Mouse (Mus musculus) embryonic stem cell, embryonic (primary cell): ENCODE data around the gene Hoxa3.

Experiments
- CTCF ChIA-PET, 4 experiments: fragments of 300-600 bp in 2 of 4; fragments of 350-600 bp in 2 of 4; sonication (Branson Sonifier 250); formaldehyde crosslinking; loops; one replicate each; lab custom pipeline; 2022; ENCODE audit warnings: inconsistent platforms in 2 of 4; lab: Charles Lee
- POLR2A ChIA-PET, 4 experiments: fragments of 300-600 bp in 2 of 4; fragments of 350-600 bp in 2 of 4; sonication (Branson Sonifier 250); formaldehyde crosslinking; loops; one replicate each; lab custom pipeline; 2022; ENCODE audit warnings: antibody characterized with exemption in 4 of 4, inconsistent platforms in 1 of 4; lab: Charles Lee

Gene Hoxa3

DNA sequence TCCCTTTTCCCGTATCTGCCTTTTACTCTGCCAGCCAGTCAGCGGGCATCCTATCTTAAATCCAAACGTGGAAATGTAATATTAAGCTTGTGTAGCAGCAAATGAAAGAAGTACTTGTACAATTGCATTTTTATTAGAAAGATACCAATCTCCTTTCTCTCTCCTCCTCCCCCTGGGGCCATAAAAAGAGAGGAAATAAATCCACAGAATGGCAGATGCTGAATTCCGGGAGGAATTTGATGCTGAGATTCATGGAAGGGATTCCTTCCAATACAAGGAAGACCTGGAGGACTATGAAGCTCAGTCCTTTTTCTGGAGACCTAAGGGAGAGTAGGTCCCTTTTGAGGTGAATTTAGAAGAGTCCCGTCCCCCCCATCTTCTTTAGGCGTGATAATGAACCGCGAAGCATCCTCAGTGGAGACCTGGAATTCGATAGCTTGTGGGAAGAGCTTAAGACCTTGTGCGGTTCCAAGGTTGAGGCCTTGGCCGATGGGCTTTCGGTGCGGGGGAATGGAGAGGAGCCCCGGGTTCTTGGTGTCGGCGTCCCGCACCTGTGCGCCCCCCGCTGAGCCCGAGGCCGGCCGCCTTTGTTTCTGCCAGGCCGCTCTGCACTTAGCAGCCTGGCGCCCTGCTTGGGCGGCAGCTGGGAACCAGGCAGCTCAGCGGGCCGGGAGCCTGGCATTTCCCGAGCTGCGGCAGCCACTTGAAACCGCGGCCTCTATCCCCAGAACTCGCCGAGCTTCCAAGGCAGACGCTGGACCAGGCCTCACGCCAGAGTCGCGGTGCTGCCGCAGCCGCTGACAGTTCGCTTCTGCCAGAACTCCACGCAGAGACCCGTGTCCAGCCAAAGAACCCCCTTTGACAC, 44.7 kb downstream of the Hoxa3 start:
- ChIA-PET POLR2A (interaction anchor here in 2 of 4 experiments (0.9 to 1.9 kb wide), 7 partner anchors 9 to 726 kb away, joined by 3 to 7 read pairs (median 5); partner anchors contain the start of genes 5730596B20Rik (in 1 of the 2) and Hoxa1 (in 1 of the 2)), CTCF (interaction anchor here in 2 of 4 experiments (0.6 to 1.8 kb wide), 4 partner anchors 43 to 72 kb away, joined by 3 to 8 read pairs (median 3); partner anchors contain the start of gene Hoxa10 (in 2 of the 2))

DNA sequence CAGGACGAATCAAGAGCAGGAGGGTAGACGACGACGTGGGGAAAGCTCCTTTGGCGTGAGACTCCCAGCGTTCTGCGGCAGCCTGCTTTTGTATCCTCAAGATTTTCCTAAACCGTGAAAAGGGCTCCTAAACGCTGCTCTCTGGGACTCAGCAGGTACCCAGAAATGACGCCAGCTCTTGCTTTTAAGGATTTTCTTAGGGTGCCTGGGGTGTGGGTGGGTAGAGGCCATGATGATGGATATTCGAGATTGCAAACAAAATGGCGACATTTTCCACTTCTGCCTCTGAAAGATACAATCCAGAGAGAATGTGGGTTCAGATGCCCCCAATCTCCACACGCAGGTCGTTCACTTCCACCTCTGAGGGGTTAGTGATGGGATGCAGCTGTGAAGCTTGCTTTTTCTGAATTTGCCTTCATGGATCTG, 45.4 kb downstream of the Hoxa3 start:
- ChIA-PET POLR2A (interaction anchor here in 3 of 4 experiments (1.0 to 1.9 kb wide), 8 partner anchors 9 to 725 kb away, joined by 3 to 7 read pairs (median 4); partner anchors contain the start of genes 5730596B20Rik (in 1 of the 3), Hoxa1 (in 1 of the 3) and Hoxa7 (in 1 of the 3)), CTCF (interaction anchor here in 3 of 4 experiments (0.6 to 1.8 kb wide), 4 partner anchors 44 to 73 kb away, joined by 3 to 8 read pairs (median 6); partner anchors contain the start of gene Hoxa10 (in 2 of the 3))

DNA sequence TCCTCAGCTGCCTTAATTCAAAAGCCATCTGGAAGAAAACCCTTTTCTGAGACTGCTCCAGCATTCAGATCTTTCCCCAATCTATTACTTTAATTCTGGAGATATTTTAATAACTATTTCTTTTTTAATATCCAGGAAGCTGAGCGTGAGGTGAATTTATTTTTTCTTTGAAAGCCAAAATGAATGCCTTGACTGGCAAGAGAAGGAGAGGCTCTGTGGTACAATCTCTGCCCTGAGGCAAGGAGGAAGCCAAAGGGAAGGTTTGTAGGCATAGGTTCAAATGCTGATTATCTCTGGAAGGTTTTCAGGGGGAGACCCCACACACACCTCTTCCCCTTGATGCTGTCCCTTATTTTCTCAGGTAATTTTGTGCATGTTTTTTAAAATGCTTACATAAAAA, 46.0 kb downstream of the Hoxa3 start:
- CTCF ChIA-PET = interaction anchor here in 3 of 4 experiments (0.6 to 1.8 kb wide), 4 partner anchors 12 to 55 kb away, joined by 3 to 8 read pairs (median 6); no protein-coding TSS in a partner anchor
- POLR2A ChIA-PET = interaction anchor here in 2 of 4 experiments (0.8 to 1.9 kb wide), 6 partner anchors 8 to 54 kb away, joined by 3 to 6 read pairs (median 6); partner anchors contain the start of genes 5730596B20Rik (in 1 of the 2) and Hoxa7 (in 1 of the 2)

DNA sequence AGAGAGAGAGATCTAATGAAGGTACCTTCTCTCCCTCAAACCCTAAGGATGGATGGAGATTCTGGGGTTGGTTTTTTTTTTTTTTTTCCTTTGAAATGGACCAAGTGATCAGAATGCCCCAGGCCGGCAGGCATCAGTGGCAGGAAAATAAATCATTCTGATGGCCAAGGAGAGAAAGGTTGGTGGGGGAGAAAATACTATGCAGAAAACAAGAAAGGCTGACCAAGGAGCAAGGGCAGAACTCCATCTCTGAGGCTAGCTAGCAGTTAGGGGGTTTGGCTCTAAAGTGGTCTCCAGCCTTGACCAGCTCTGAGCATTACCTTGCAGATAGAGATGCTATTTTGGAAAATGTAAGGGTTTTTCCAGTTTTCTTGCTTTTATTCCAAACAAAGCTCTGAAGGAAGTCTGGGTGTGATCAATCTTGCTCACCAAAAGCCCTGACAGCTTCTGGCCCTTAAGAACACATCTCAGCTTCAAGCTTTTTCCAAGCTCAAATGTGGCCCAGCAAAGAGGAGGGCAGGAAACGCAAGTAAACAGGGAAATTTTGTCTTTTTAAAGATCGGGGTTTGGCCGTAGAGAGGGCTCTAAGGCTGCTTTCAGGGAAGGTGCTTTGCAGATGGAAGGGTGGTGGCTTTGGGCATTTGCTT, 46.6 kb downstream of the Hoxa3 start:
- CTCF ChIA-PET = interaction anchor here in 2 of 4 experiments (0.7 kb wide), 2 partner anchors 11 to 57 kb away, joined by 5 to 9 read pairs; no protein-coding TSS in a partner anchor
- POLR2A ChIA-PET = interaction anchor here in 2 of 4 experiments (0.8 to 1.5 kb wide), 4 partner anchors 8 to 55 kb away, joined by 3 to 6 read pairs (median 4); partner anchors contain the start of gene Hoxa7 (in 1 of the 2)

DNA sequence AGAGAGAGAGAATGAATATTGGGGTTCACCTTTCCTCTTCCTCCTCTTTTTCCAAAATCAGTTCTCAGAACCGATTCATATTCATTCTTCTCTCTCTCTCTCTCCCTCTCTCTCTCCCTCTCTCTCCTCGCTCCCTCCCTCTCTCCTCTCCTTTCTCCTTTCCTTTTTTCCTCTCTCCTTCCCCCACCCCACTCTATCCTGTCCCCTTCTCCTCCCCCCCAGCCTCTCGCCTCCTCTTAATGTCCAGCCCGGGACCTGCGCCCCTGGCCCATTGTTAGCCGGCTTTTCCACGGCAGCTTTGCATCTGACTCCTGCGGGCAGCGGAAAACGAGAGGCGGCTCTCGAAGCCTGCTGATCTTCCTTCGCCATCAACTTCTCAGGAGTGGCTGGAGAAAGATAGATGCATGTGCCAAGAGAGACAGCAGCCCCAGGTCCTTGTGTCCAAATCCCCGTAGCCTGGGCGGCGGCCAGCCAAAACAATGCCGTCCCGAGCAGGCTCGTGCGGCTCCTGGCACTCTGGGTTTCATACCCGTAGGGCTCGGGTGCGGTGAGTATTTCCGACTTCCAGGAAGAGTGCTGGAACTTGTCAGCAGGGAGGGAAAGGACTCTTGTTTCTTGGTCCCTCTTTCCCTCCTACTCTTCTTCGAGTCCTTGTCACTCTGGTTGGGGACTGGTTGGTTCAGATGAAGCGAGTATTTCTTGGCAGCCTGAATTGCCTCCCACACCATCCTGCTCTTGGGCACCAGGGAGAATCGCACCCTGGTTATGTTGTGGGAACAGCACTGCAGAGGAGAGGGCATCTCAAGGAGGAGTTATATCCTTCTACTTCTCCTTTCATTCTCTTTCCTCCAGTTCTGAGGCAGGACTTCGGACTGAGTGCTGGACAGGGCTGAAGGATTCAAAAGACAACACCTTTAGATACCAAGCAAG, 47.4 kb downstream of the Hoxa3 start:
- CTCF ChIA-PET = no interaction called here
- POLR2A ChIA-PET = no interaction called here

DNA sequence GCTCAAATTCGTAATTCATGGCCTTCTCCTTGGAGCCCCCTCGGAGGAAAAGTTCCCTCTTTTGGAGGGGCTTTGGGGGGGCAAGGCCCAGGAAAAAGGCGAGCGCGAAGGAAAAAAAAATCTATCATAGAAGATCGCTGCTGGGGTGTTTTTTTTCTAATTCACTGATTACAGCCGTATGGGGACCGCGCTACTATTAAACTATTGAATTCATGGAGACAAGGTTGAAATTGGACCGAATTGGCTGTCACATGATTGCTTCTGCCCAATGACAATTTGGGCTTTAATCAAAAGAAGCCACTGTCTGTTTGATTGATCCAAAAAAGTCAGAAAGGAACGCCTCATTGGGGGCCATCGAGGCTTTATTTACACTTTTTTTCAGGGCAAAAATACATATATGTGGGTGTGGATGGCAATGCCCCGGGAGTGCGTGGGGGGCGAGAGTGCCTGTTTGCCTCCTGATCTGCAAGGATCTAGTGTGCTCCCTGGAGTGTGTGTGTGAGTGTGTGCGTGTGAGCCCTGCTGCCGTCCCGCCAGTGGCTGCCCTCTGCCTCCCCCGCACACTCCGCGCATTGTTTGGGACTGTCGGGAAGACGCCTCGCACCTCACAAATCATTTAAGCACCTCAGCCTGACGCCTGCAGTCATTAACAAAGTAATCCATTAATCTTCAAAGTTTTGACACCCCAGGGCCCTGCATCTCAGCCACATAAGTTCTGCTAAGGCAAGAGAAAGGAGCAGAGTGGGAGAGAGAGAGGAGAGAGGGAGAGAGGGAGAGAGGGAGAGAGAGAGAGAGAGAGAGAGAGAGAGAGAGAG, 48.3 kb downstream of the Hoxa3 start, which contains the start of gene Hoxa2:
TSS of gene Hoxa2 (minus strand) at position 206 of the 815 bp plus-strand sequence.
- CTCF ChIA-PET = no interaction called here
- POLR2A ChIA-PET = interaction anchor here in 1 of 4 experiments (2.6 kb wide), 1 partner anchor 7 kb away, joined by 10 read pairs; no protein-coding TSS in a partner anchor

DNA sequence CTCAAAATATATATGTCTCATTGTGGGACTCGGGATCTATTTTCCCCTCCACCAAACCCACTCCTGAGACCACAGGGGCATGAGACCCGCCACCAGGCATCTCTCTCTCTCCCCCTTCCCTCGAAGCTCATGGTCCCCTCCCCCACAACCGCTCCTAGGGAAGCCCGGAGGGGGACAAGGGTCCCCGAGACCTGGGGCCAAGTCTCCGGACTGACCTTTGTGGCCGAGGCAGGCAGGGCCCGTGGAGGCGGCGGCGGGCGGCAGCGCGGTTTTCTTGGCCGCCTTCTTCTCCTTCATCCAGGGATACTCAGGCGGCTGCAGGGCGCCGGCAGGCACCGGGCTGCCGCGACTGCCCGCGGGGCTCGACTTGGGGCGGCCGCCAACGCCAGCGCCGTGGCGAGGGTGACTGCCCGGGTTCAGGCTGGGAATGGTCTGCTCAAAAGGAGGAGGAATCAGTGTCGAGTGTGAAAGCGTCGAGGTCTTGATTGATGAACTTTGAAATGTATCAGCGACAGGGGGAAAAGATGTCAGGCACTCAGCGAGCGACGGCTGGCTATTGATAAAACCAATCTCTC, 49.0 kb downstream of the Hoxa3 start:
- POLR2A ChIA-PET = interaction anchor here in 2 of 4 experiments (1.1 to 8.0 kb wide), 3 partner anchors 8 to 15 kb away, joined by 3 to 75 read pairs (median 10); partner anchors contain the start of gene 5730596B20Rik (in 1 of the 2)
- CTCF ChIA-PET = interaction anchor here in 2 of 4 experiments (0.7 to 1.1 kb wide), 3 partner anchors 42 to 107 kb away, joined by 3 to 4 read pairs (median 3); no protein-coding TSS in a partner anchor

DNA sequence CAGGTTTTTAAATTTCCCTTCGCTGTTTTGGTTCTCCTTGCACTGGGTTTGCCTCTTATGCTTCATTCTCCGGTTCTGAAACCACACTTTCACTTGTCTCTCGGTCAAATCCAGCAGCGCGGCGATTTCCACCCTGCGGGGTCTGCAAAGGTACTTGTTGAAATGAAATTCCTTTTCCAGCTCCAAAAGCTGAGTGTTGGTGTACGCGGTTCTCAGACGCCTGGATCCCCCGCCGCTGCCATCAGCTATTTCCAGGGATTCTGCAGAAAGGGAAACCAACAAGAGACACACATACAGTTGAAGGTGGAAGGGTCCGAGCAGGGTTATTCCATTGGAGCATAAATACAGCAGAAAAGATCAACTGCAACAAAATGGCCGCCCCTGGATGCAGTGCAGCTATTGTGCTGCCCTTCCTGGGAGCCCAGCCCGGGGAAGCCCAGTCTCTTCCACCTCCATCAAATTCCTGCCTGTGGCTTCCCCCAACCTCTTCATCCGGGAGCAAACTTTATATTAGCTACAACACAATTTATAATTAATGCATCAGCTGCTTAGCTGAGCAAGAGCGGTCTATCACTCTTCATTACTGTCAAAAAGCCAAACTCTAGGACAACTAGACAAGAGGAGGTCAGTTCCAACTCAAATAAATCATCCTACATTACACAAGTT, 49.6 kb downstream of the Hoxa3 start:
- ChIA-PET CTCF (interaction anchor here in 2 of 4 experiments (0.6 to 1.1 kb wide), 5 partner anchors 43 to 126 kb away, joined by 3 to 4 read pairs (median 3); partner anchors contain the start of gene Hoxa7 (in 1 of the 2)), POLR2A (interaction anchor here in 3 of 4 experiments (0.5 to 8.0 kb wide), 8 partner anchors 9 to 56 kb away, joined by 3 to 75 read pairs (median 4); partner anchors contain the start of gene 5730596B20Rik (in 1 of the 3))

DNA sequence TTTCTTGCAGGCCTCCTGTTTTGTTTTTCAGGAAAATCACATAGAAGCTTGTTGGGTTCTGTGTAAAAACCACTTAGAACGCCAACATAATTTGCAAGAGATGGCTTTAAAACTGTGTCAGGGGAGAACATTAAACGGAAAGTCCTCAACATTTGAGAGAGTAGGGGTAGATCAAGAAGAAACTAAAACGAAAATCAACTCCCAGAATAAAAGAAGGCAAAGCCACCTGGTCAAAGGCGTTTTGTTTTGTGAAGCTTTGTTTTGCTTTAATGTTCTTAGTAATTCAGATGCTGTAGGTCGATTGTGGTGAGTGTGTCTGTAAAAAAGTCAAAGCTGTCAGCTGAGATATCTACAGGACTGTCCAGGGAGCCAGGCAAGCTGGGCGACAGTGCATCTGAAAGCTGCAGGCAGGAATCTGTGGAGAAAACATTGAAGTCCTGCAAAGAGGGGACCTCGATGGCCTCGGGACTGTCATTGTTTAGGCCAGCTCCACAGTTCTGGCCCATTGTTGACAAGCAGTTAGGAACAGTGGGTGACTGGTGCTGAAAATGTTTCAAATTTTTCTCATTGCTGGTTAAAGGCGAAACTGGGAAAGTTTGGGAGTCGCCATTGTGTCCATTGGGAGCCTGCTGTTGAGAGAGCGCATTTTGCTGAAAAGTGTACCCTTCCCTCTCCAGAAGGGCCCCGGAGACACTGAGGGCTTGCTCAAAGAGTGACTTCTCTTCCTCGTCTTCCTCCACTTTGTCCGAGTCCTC, 50.3 kb downstream of the Hoxa3 start:
- CTCF ChIA-PET = interaction anchor here in 2 of 4 experiments (0.6 to 1.1 kb wide), 5 partner anchors 11 to 125 kb away, joined by 3 to 4 read pairs (median 3); partner anchors contain the start of genes Hoxa10 (in 1 of the 2) and Hoxa7 (in 1 of the 2)

DNA sequence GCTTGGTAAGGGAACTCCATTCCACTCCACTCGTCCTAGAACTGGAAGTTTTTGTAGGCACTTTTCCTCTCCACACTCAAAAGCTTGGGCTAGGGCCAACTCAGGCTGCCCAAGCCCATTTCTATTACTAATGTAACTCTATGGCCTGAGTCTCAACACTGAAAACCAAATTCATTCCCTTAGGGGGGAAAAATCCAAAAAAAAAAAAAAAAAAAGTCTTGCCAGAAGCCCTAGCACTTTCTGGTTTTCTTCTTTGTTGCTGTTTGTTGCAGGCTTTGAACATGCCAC, 51.1 kb downstream of the Hoxa3 start:
- CTCF ChIA-PET = interaction anchor here in 2 of 4 experiments (0.6 to 1.4 kb wide), 3 partner anchors 10 to 1354 kb away, joined by 3 read pairs; no protein-coding TSS in a partner anchor

More for the DNA sequence above, 50.3 kb downstream of the Hoxa3 start:
- POLR2A ChIA-PET = interaction anchor here (0.5 to 8.0 kb wide), 11 partner anchors 9 to 91 kb away, joined by 3 to 75 read pairs (median 4); partner anchors contain the start of gene 5730596B20Rik (in 1 of the 4)

DNA sequence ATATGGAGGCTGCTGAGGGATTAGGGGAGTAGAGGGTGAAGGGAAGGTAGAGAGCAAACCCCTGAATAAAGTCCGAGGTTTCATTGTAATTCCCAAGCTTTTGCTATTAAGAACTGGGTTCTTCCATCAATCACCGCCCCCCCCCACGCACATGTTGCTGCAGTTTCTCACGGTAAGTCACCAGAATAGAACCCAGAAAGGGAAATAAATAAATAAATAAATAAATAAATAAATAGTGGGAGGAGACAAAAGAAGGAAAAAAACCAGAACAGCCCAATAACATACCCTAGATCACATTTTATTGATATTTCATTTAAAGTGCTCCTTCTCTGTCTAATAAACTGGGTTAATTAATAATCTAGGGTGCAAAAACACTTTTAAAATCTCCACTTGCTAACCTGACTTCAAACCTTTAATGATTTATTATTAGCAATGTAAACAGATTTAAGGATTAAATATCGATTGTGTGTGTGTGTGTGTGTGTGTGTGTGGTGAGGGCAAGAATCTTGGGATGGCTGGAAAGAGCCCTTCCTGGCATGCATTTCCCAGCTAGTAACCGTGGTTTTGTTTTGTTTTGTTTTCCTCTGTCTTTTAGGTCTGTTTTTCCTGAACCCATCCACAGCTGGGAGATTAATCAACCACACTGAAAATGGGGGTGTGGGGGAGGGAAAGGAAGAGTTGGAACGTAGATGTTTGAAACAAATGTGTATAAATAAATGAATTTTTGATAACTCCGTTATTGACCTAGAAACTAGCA, 51.6 kb downstream of the Hoxa3 start:
- ChIA-PET POLR2A (interaction anchor here in 3 of 4 experiments (0.6 to 8.0 kb wide), 12 partner anchors 11 to 561 kb away, joined by 3 to 75 read pairs (median 4); partner anchors contain the start of genes 5730596B20Rik (in 1 of the 3), Gm28308 (in 1 of the 3) and Hoxa3 (in 1 of the 3)), CTCF (interaction anchor here in 3 of 4 experiments (0.6 to 1.4 kb wide), 4 partner anchors 10 to 1354 kb away, joined by 3 read pairs; no protein-coding TSS in a partner anchor)

More for the DNA sequence above, 51.1 kb downstream of the Hoxa3 start:
- POLR2A ChIA-PET = interaction anchor here in 3 of 4 experiments (0.6 to 8.0 kb wide), 8 partner anchors 10 to 92 kb away, joined by 3 to 75 read pairs (median 4); partner anchors contain the start of gene 5730596B20Rik (in 1 of the 3)

DNA sequence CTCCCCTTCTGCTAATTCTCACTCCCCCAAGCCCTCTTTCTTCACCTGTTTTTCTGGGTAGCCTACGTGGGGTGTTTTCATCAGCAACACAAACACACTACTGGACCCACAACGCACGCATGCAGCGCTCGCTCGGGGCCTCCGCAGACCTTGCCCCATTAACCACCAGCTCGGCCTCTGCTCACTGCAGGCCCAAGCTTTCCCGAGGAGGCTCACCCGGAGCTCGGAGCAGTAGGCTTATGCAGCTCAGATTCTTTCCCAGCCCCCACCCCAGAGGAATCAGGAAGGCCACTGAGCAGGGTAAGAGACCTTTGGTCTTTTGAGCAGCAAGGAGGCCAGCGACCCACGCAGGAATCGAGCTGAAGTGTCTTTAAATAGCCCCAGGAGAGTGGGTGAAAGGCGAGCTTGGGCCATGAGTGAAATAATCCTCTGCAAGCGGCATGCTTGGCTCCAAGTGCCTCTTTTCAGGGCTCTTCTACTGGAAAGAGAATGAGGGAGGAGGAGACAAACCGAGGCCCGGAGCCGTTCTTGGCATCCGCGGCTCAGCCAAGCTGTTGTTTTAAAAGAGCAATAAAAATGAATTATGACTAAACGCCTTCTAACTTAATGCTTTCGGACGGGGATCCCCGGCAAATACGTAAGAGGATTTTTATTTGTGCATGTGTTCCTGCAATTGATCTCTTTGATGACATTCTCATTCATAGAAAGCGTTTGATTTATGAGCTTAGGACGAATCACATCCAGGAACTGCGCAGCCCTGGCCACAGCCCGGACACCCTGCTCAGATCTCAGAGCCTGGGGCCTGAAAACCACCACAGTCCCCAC, 52.4 kb downstream of the Hoxa3 start:
- POLR2A ChIA-PET = interaction anchor here in 3 of 4 experiments (0.6 to 8.0 kb wide), 13 partner anchors 8 to 560 kb away, joined by 3 to 75 read pairs (median 4); partner anchors contain the start of genes 5730596B20Rik (in 1 of the 3), Gm28308 (in 1 of the 3) and Hoxa3 (in 1 of the 3)
- CTCF ChIA-PET = interaction anchor here (0.5 to 1.4 kb wide), 5 partner anchors 11 to 1354 kb away, joined by 3 to 13 read pairs (median 3); partner anchors contain the start of gene Hoxa10 (in 1 of the 4)
